Mouse (Mus musculus): Measurements from ENCODE around the gene Rab28.
"Not testable (repeated sequence)": the region's sequence is repeated elsewhere in the genome, so short reads cannot be mapped to it uniquely, and the experiment has no call there.

Rab28 gene

GRCm38 (mm10) chr5:41708051-41708630, at the start of gene Rab28:
Gene Rab28, minus strand, starts transcription at chr5:41708157.
- DNase-seq = peak; percentile 99

DNA sequence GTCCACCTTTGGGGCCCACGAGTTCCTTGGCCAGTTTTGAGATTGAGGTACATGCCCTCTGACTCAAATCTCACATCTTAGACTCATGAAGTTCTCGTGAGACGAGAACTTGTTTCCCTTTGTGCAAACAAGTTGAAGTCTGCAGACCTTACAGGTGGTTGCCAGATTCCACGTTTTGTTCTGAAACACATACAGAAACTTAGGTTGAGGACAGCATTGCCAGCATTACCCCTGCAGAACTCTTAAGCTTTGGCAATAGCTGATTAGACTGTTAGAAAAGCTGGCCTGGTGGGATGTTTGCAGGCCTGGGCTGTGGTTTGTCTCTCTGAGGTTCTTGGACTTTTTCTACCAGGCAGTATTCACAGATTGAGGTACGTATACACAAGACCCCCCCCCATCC, 49.4 kb upstream of the Rab28 start:
- DNase-seq = no peak

DNA sequence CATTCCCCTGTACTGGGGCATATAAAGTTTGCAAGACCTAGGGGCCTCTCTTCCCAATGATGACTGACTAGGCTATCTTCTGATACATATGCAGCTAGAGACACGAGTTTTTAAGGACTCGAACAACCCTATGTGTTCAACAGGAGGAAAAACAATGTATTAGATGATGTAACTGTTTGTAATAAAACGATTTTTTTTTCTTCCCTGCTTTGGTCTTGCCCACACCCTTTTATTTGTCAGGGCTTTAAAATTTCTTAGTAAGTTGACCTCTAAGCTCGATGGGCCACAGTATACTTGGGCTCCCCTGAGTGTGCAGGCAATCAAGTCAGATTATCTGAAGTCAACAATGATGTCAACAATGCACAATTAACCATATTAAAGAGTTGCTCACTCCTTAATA, 48.4 kb upstream of the Rab28 start:
- no peak for DNase-seq

GRCm38 (mm10) chr5:41755373-41755960, 47.5 kb upstream of the Rab28 start:
- no peak for DNase-seq

DNA sequence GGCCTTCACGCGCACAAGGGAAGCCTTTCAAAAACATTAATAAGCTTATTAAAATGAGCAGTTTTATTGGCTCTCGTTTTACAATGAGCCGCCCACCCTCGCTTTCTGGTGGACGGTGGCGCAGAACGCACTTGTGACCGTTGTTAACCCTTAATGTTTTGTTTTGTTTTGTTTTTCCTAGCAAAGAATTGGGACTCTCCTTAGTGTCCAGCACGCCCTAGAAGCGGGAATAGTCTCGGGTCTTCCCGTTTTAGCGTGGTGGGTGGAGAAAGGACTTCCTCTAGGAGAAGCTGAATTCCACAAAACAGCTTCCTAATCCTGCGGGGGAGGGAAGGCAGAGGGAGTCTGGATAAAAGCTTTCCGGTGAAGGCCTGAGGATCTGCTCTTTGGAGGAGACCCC, 46.9 kb upstream of the Rab28 start:
- DNase-seq = no peak

- DNase-seq = peak in 1 of 2 experiments; percentile 11
Observed at GRCm38 (mm10) chr5:41754226-41754775, 46.3 kb upstream of the Rab28 start.

DNA sequence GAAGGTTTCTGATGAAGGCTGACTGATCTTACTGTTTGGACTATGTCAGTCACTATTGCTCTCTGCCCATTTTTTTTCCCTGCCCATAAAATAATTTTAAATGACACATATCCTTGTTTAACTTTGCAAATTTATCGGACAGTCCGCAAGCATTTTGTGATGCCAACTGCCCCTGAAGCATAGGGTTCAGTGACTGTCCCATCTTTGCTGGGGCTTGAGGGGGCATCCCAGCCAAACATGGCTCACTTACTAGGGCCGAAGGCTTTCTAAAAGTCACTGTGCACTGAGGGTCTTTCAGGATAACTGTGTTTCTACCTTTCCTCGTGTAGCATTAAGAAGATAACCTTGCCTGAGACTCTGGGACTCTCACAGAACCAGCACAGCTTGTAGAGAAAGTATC, 44.8 kb upstream of the Rab28 start:
- no peak for DNase-seq

DNA sequence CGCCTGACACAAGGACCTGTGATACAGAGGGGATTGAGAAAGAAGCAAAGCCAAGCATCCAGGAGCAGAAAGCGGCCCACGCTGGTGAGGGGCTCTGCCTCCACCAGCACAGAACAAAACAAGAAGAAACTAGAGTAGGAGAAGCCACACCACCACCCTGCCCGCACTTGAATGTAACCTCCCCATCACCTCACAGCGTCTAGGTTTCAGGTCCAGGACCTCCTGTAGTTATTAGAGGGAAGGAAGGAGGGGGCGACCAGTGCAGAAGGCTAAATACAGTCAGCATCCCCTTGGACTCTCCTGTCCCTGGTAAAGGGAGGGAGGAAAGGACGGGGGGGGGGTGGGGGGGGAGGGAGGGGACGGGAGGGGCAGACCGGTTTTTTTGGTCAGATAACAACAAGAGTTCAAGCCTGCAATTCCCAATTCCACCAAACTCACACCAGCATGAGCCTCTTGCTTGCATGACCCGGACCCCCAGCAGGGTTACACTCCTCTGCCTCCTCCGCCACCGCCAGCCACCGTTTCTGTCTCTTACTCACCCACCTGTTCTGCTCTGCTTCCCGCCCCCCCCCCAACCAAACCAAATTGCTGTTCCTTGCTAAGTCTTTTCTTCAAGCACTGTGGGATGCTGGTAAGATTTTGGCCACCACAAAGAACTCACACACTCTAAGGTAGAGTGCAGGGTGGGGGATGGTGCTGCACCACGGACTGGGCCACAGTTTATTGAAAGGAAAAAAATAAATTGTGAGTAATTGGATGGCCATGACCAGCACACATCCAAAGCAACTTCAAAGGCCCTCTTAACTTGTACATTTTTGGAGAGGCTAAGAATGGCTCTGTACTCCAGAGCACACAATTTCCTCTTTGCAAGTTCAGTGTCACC, 37.2 kb upstream of the Rab28 start:
- no peak for DNase-seq

GRCm38 (mm10) chr5:41744234-41744633, 36.3 kb upstream of the Rab28 start:
- DNase-seq = no peak

- no peak for DNase-seq
Observed at GRCm38 (mm10) chr5:41738817-41739216, 30.9 kb upstream of the Rab28 start.

DNA sequence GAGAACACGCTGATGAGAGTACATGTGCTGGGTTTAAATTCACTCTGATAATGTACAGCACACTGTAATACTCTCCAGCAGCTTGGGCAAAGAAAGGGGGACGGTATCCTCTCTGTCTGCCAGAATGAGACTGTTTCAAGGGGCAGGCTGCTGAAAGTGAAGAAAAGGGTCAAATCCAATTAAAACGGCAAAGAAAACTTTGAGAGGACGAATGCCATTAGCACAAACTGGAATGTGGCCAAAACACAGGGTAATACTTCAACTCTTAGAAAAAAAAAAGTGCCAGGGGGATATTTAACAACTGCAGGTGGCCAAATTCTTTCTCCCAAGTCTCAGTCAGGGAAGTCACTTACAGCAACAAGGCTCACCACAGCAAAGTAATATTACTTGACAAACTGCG, 29.1 kb upstream of the Rab28 start:
- no peak for DNase-seq

- no peak for DNase-seq
Observed at GRCm38 (mm10) chr5:41727017-41727416, 19.1 kb upstream of the Rab28 start.

DNA sequence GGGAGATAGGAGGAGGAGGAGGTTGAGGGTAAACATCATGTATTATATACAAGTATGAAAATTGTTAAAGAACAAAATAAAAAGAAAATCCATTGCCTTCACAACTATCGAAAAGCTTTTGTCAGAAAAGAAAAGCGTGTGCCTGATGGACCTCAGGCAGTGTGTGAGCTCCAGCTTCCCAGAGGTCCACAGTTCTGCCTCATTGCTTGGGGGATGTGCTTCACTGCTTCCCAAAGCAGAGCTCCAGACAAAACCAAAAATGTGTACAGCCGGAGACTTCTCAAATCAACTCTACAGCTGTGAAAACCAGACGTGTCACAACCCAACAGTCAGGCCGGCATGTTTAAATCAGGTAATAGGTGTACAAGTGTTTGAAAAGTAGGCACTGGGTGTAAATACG, 17.6 kb upstream of the Rab28 start:
- DNase-seq = no peak

DNA sequence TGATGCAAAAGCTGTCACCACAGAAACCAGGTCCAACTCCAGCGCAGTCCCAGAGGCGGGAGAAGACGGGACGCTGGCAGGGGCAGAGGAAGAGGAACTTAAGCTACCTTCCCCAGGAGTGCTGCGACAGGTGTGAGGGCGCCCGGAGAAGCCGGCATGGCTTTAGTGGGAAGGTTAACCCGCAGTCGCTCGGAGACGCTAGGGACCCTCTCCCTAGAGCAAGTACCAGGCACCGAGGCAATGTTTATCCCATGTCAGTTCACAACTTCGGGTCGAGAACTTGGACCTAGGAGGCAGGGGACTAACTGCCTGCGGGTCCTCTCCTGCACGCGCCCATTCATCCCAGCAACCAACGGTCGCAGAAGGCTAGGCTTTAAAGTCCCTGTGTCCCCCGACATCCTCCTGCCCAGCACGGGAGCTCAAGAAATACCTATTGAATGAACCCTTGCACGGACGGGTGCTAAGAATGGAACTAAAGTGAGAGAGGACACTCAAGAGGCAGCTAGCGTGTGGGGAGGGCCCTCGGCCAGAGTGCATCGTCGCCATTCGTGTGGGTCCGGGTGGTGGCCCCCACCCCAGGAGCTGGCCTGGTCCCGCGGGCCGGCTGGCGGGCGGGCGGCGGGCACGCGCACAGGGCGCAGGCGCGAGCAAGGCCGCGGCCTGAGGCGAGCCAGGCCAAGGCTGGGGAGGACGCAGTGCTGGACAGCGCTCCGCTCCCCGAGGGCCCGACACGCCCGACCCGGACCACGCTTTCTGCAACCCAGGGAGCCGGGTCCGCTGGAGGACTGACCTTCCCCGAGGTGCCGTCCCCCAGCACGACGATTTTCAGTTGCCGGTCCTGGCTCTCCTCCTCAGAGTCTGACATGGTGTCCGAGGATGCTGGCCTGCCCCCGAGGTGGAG, 592 bp downstream of the Rab28 start:
- peak; percentile 55 to 77 for DNase-seq

GRCm38 (mm10) chr5:41706777-41707114, 1.2 kb downstream of the Rab28 start:
- DNase-seq = no peak

DNA sequence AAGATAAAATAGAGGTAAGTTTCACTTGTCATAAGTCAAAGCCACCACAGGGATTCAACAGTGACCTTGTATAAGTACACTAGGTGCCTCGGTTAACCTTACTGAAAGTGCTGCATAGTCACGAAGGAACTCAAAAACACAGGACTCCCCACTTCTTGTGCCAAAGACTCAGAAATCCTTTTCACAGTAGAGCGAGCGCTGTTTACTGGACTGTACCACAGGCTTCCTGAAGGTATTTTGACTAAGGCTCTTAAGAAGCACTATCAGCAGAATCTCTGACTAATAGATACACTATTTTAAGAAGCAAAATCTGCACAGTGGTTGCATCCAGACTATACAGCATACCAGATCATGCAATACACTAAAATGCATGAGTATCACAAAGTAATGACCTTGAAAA, 6.9 kb downstream of the Rab28 start:
- DNase-seq = not testable (repeated sequence)

GRCm38 (mm10) chr5:41697958-41698357, 10.0 kb downstream of the Rab28 start:
- DNase-seq = peak; percentile 8 to 12

DNA sequence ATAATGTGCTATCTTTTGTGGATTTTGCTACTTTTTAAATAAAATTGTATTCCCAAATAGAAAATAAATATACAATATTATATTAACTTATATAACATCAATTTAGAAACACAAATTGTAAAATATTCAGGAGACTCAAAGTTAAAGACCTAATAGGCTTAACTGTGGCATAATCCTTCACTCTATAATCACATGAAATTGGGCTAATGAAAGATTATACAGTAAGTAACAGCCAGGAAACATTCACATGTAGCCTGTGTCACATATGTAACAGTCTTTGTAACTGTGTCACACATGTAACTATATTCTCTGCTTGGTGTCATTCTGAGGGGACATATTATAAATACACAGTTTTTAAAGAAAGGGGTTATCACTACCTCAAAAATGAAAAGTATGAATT, 22.9 kb downstream of the Rab28 start:
- no peak for DNase-seq

DNA sequence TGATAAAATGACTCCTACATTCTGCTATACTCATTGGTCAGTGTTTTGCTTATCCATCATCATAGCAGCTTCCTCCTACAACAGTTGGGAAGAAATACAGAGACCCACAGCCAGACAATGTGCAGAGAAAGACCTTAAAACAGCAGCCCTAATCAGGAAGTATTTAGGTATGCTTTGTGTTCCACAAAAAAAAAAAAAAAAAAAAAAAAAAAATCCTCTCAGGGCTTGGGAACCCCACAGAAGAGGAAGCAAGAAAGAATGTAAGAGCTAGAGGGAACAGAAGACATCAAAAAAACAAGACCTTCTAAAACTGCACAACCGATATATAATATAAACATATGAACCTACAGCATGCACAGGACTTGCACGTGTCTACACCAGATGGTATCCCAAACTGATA, 24.0 kb downstream of the Rab28 start:
- no peak for DNase-seq

DNA sequence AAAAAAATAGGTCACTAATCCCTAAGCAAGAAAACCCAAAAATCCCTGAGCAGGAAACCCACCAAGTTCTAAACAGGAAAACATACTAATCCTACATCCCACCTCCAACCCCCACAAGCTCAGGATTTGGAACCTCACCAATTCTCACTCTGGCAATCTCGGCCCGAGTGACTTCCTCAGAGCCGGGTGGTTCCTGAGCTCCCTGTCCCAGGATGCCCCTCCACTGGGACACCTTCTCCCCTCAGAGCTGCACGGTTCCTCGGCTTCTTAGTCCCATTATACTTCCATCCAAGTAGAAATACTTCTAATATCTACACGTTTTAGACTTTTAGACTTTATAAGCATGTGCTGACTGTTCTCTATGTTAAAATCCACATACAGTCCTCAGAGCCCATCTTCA, 41.9 kb downstream of the Rab28 start:
- DNase-seq = no peak

DNA sequence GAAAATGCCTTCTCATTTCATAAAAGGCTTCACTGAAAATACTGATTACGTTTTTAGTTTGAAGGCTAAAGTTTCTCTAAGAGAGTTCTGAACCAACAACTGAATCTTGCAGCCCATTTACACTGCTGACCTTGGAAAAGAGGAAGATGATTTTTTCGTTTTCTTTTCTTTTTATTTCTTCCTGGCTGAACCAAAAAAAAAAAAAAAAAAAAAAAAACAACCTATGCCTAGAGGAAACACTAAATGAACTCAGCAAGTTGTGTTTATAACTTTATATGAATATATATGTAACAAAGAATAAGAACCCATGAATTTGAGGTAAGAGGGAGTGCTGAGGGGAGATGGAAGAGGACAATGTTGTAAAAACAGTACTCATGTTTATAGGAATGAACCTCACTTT, 71.2 kb downstream of the Rab28 start:
- DNase-seq = no peak

DNA sequence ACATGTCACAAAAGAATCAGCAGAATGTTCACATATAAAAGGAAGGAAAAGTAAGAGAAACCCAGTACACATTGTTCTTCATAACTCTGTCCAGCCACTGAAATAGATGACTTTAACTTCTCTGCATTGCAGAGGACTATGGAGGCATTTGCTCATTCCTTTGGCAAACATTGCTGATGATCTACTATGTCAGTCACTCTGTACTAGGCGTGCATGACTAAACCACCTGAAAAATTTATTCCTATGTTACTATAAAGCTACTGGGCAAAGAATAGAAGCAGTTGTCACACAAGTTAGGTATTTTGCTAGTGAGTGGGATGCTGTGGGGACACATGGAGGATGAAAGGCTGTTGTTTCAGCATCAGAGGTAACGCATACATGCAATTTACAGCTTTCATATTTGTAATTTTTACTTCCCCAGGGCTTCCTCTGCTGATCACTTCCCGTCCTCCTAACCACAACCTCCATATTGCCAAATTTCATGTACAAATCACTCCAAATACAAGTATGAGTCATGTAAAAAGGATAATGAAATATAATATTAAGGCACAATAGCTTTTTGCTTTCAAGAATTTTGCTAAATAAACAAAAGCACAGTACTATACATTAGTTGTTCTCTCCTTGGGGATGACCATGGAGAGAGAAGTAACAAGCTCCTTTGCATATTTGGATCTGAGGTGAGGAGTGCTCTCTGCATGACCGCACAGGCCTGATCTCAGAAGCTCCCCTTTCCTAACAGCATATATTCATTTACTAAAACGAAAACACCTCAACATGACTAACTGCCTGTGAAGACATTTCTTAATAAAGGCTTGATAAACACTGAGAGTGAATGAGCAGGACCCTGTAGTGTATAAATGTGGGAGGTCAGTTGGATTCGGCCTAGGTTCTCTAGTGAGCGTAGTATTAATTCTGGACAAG, 80.5 kb downstream of the Rab28 start:
- no peak for DNase-seq
